Mouse (Mus musculus): Measurements from ENCODE around the gene Gprin2. TPM values are rescaled to one million over a fixed set of nuclear protein-coding genes. Genes with fewer than 3 reads are reported as not detected.

Gprin2 gene
- polyA plus RNA-seq, 1 experiment from 2014 or later, result 3.4 TPM

DNA sequence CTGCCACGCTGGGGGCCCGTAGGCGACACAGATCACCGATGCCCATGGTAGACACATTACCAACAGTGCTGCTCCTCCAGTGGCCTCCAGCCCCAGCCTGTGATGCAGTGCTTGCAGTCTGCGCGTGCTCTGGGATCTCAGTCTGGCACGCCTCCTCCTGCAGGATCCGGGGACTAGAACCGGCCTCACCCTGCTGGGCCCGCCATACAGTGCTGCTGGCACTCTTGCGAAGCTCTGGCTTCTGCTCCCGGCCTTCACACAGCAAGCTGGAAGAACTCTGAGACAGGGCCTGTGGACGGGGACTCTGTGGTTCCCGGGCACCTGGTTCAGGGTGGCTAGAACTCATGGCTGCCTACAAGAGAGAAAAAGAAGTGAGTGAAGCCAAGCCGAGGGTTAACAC is 6.0 kb downstream of the Gprin2 start:
- H3K27ac ChIP-seq, result no peak overlapping the region
- WGBS, result 82% methylated on average over 15 of the region's 15 CpGs
- no peaks in the 10 kb centered on the region; the same call in 1 of the 2 replicates for H3K27me3 ChIP-seq
- H3K36me3 ChIP-seq, result no peaks in the 10 kb centered on the region
- ATAC-seq (ENCODE audit: insufficient number of reproducible peaks, low FRiP score, low TSS enrichment, low read depth), result no peak
- no peaks in the 10 kb centered on the region for H3K9me3 ChIP-seq
- no peak overlapping the region for H3K4me3 ChIP-seq
- H3K9ac ChIP-seq, result no peak overlapping the region
- no peak overlapping the region for H3K4me2 ChIP-seq
- H3K4me1 ChIP-seq, result peaks cover 21% of the 10 kb centered on the region

DNA sequence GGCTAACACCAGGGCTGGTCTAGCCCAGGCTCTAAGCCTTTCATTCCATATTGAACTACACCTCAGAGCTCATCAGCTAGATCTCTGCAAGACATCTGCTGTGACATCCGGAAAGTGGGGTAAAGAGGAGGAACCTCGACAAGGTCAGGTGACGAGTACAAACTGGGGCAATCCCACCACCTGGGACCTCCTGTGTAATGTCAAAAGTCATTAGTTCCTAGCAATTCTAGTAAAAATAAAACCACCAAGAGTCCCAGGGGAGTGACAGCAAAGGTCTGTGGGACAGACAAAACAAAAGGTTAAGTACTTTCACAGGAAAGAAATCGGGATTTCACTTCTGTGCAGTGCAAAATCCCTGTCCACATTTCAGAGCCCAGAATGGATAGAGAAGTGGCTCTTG is 7.6 kb downstream of the Gprin2 start:
- no peak overlapping the region for H3K4me3 ChIP-seq
- WGBS, result 71% methylated on average over 4 of the region's 4 CpGs

DNA sequence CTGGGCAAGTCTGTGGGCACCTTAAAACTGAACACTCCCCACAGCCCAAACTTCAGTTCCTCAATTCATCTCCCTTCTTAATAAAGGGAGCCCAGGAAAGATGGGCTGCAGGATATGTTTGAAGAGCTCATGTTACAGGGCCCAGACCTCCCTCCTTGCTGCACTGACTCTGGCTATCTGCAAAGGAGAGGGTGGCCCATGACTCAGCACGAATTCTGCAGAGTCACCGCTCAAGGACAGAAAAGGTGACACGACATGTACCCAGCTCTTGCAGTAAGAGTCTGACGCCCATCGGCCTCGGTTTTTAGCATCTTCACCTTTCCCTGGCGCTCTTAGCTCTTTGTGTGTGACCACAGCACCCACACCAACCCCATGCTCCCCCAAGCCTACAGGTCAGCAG is 11.1 kb downstream of the Gprin2 start:
- ATAC-seq (ENCODE audit: insufficient number of reproducible peaks, low FRiP score, low TSS enrichment, low read depth), result no peak
- WGBS, result 71% methylated on average over 7 of the region's 7 CpGs
- Histone ChIP-seq H3K4me2 (no peak overlapping the region), H3K4me3 (no peak overlapping the region), H3K27ac (no peak overlapping the region), H3K9me3 (no peaks in the 10 kb centered on the region), H3K4me1 (no peaks in the 10 kb centered on the region; the same call in 1 of the 2 replicates), H3K9ac (no peak overlapping the region), H3K27me3 (no peaks in the 10 kb centered on the region), H3K36me3 (no peaks in the 10 kb centered on the region)

More for the DNA sequence above, 7.6 kb downstream of the Gprin2 start:
- H3K9ac ChIP-seq, result no peak overlapping the region
- ATAC-seq (ENCODE audit: insufficient number of reproducible peaks, low FRiP score, low TSS enrichment, low read depth), result no peak
- no peaks in the 10 kb centered on the region; the same call in 1 of the 2 replicates for H3K27me3 ChIP-seq
- H3K9me3 ChIP-seq, result no peaks in the 10 kb centered on the region
- H3K4me1 ChIP-seq, result peaks cover 15% of the 10 kb centered on the region
- no peaks in the 10 kb centered on the region for H3K36me3 ChIP-seq
- no peak overlapping the region for H3K4me2 ChIP-seq
- no peak overlapping the region for H3K27ac ChIP-seq

DNA sequence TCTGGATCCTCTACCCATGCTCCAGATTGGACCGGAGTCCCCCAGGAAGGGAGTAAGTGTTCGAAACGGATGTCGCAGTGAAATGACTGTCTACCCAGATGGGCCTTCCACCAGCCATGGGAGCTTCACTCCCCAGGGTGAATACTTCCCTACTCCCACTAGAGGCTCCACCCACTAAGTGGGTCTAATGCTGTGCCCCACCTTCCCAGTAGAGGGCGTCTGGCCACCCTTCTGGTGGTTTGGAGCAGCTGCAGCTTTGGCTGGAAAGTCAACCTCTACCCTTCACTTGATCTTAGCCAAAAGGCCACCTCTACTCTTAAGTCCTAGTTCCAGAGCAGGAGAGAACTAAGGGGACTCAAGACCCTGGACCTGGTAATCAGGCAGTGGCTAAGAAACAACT is 12.8 kb downstream of the Gprin2 start:
- no peaks in the 10 kb centered on the region for H3K27me3 ChIP-seq
- no peaks in the 10 kb centered on the region for H3K9me3 ChIP-seq
- H3K4me1 ChIP-seq, result no peaks in the 10 kb centered on the region; the same call in 1 of the 2 replicates
- H3K36me3 ChIP-seq, result no peaks in the 10 kb centered on the region
- H3K9ac ChIP-seq, result no peak overlapping the region
- no peak overlapping the region for H3K4me3 ChIP-seq
- H3K4me2 ChIP-seq, result no peak overlapping the region
- H3K27ac ChIP-seq, result no peak overlapping the region
- no peak for ATAC-seq (ENCODE audit: insufficient number of reproducible peaks, low FRiP score, low TSS enrichment, low read depth)
- 68% methylated on average over 5 of the region's 5 CpGs for WGBS

DNA sequence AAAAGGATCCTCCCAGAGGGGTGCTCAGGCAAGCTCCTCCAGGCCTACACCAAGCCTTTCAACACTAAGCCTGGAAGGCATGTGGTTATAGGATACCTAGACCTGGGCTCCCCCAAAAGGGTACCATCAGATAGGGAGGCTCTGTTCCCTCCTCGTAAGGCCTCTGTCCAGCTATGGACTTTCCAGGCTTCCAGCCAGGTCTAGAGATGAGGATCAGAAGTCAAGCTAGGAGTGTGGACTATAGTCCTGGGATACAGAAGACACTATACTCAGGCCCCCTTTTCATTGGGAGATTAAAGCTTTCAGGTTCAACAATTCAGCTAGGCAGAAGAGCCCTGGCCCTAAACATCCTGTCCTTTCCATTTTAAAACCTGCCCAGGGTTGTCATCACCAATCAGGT is 18.4 kb downstream of the Gprin2 start:
- H3K27ac ChIP-seq, result no peak overlapping the region
- no peak for ATAC-seq (ENCODE audit: insufficient number of reproducible peaks, low FRiP score, low TSS enrichment, low read depth)

DNA sequence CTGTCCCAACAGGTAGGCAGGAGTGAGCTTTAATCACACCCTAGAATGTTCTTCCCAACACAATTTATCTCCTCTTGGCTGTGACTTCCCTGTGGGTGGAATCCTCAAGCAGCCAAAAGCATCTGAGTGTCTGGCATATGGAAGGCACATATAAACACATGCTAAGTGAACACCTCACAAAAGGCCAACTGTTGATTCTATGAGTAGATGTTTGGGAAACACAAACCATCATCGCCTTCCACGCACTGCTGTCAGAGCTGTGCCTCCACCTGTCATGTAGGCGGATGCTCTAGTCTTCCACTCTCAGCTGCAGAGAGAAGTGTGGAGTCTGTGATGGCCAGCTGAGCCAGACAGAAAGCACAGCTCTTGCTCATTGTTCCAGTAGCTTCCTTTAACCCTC is 22.1 kb downstream of the Gprin2 start:
- H3K9me3 ChIP-seq, result no peaks in the 10 kb centered on the region
- H3K4me1 ChIP-seq, result no peaks in the 10 kb centered on the region
- no peak overlapping the region for H3K4me3 ChIP-seq
- H3K36me3 ChIP-seq, result no peaks in the 10 kb centered on the region
- no peak for ATAC-seq (ENCODE audit: insufficient number of reproducible peaks, low FRiP score, low TSS enrichment, low read depth)
- H3K27me3 ChIP-seq, result no peaks in the 10 kb centered on the region
- H3K4me2 ChIP-seq, result no peak overlapping the region
- H3K27ac ChIP-seq, result no peak overlapping the region
- WGBS, result 79% methylated on average over 3 of the region's 3 CpGs
- no peak overlapping the region for H3K9ac ChIP-seq

More for the DNA sequence above, 18.4 kb downstream of the Gprin2 start:
- Histone ChIP-seq H3K36me3 (no peaks in the 10 kb centered on the region), H3K4me1 (no peaks in the 10 kb centered on the region; the same call in 1 of the 2 replicates), H3K4me2 (no peak overlapping the region), H3K27me3 (no peaks in the 10 kb centered on the region), H3K9ac (no peak overlapping the region), H3K9me3 (no peaks in the 10 kb centered on the region), H3K4me3 (no peak overlapping the region)
- WGBS, result 81% methylated on average over 1 of the region's 1 CpGs

DNA sequence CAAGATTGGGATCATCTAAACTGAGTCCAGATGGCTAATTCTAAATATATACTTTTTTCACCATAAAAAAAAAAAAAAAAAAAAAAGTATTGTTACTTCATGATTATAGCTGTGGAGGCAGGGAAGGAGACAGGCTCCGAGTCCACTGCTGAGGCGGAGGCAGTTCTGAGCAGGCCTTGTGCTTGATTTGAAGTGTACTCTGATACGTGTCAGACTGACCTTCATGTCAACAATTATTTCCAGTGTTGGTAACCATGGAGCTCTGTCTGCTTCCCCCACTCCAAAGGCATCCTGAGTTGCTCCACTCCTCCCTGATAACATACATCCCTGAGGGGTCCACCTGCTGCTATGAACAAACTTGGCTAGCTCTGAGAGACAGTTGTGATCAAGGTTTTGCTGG is 30.3 kb downstream of the Gprin2 start:
- H3K9me3 ChIP-seq, result no peaks in the 10 kb centered on the region
- no peak overlapping the region for H3K4me2 ChIP-seq
- H3K27ac ChIP-seq, result no peak overlapping the region
- no peak for ATAC-seq (ENCODE audit: insufficient number of reproducible peaks, low FRiP score, low TSS enrichment, low read depth)
- WGBS, result 85% methylated on average over 3 of the region's 3 CpGs
- no peaks in the 10 kb centered on the region for H3K4me1 ChIP-seq
- H3K9ac ChIP-seq, result no peak overlapping the region
- H3K36me3 ChIP-seq, result no peaks in the 10 kb centered on the region
- H3K4me3 ChIP-seq, result no peak overlapping the region
- H3K27me3 ChIP-seq, result no peaks in the 10 kb centered on the region

DNA sequence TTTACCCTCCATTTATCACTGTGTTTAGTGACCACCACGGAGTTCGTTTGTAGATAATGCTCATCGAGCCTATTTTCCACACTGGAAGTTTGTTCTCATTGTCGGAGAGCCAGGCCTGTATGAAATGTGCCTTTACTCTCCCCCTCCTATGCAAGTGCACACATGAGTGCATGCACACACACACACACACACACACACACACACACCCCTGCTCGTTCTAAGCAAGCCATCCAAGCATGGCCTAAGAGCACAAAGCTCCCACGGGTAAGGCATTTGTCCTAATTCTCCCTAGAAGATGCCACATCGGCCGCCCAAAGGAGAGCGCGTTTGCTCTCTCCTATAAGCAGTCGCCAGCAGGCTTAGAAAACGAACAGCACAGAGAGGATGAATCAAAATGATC is 45.7 kb downstream of the Gprin2 start:
- Histone ChIP-seq H3K9ac (no peak overlapping the region), H3K4me1 (peaks cover 10% of the 10 kb centered on the region), H3K27ac (no peak overlapping the region), H3K4me3 (no peak overlapping the region), H3K4me2 (no peak overlapping the region), H3K36me3 (no peaks in the 10 kb centered on the region), H3K9me3 (no peaks in the 10 kb centered on the region), H3K27me3 (no peaks in the 10 kb centered on the region)
- ATAC-seq (ENCODE audit: insufficient number of reproducible peaks, low FRiP score, low TSS enrichment, low read depth), result no peak
- 81% methylated on average over 12 of the region's 12 CpGs for WGBS

DNA sequence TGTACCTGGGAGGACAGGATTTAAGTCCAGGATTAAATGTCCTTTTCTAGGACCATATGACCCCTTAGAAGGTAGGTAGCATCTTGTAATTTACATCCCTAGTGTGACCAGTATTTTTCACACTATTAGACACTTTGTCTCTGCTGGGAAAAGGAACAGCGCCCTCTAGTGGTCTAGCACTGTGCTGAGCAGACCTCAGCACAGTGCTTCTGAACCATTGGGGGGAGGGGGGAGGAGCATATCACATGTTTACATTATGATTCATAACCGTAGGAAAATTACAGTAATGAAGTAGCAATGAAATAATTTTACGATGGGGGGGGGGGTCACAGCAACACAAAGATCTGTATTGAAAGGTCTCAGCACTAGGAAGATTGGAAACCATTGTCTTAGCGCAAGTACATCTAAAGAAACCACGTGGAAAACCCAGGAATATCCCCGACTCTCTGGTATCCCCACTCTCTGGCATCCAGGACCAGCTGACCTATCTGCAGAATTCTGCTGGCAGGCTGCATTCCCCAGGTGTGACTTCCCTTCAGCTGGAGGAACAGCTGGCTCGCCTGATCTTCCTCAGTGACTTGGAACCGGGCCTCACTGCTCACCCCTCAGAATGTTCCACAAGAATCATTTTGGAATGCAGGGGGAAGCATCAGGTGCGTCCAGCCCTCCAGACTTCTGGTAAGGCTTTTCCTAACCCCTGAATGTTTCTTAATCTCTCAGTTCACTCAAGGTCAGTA is 46.7 kb downstream of the Gprin2 start:
- Histone ChIP-seq H3K9me3 (no peaks in the 10 kb centered on the region), H3K36me3 (no peaks in the 10 kb centered on the region), H3K9ac (no peak overlapping the region), H3K4me1 (peaks cover 10% of the 10 kb centered on the region), H3K4me2 (no peak overlapping the region), H3K27me3 (no peaks in the 10 kb centered on the region), H3K4me3 (no peak overlapping the region), H3K27ac (no peak overlapping the region)
- ATAC-seq (ENCODE audit: insufficient number of reproducible peaks, low FRiP score, low TSS enrichment, low read depth), result no peak
- 41% methylated on average over 9 of the region's 9 CpGs for WGBS

DNA sequence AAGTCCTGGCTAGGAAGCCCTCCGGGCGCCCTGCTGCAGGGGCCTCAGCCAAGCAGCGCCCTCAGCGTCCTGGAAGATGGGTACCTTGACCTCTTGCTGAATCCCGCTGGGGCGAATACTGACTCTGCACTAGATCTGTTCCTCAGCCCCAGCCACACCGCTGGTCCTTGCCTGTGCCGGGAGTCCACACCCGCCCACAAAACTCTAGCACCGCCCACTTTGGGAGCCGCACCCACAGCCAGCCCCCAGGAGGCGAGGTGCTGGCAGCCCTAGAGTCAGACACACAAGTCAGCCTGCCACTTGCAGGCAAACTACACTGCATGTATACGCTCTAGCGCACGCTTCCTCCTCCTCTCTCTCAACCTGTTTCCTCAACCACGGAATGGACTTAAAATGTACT is 49.1 kb downstream of the Gprin2 start, which contains the start of gene Npy4r:
Gene Npy4r, minus strand, starts transcription at position 148 of the 400 bp plus-strand sequence.
- Histone ChIP-seq H3K4me1 (peaks cover 10% of the 10 kb centered on the region), H3K9me3 (no peaks in the 10 kb centered on the region), H3K4me2 (peak within 1 kb of the TSS; percentile 40), H3K9ac (no peak within 1 kb of the TSS), H3K27ac (no peak within 1 kb of the TSS), H3K36me3 (no peaks in the 10 kb centered on the region), H3K4me3 (no peak within 1 kb of the TSS), H3K27me3 (no peaks in the 10 kb centered on the region)
- ATAC-seq (ENCODE audit: insufficient number of reproducible peaks, low FRiP score, low TSS enrichment, low read depth), result peak; percentile 49; the same call in 1 of the 2 replicates
- 15% methylated on average over 16 of the region's 16 CpGs for WGBS

DNA sequence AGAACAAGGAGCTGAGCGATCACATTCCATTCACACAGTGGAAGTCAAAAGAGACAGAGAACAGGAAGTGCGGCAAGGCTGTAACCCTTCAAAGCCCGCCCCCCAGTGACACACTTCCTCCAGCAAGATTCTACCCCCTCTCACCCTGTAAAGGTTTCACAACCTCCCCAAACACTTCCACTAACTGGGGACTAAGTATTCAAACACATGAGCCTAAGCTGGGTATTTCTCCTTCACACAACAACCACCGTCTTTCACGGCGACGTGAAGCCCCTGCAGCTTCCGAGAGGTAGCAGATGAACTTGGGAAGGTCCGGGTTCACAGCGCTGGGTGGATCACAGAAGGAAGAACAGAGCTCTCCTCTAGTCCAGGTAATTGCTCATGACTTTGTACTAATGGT is 58.5 kb downstream of the Gprin2 start:
- Histone ChIP-seq H3K9ac (no peak overlapping the region), H3K4me2 (no peak overlapping the region), H3K9me3 (no peaks in the 10 kb centered on the region), H3K27ac (no peak overlapping the region), H3K27me3 (no peaks in the 10 kb centered on the region), H3K4me3 (no peak overlapping the region), H3K36me3 (no peaks in the 10 kb centered on the region), H3K4me1 (no peaks in the 10 kb centered on the region)
- 89% methylated on average over 10 of the region's 10 CpGs for WGBS
- no peak for ATAC-seq (ENCODE audit: insufficient number of reproducible peaks, low FRiP score, low TSS enrichment, low read depth)

DNA sequence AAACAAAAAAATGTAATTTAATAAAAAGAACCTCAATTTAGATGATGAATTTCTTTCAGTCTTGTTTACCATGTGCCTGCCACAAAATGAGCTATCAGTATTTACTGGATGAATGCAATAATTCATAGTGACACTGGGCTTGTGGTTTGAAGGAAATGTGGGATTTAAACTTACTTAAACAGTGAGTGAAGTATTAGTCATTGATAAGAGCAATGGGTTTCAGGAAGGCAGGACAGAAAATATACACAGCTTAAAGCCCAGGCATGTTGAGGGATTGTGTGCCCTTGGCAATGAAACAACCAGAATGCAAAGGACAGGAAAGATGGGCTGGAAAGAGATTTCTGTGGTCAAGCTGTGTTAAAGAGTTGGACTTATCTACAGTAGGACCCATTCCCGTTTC is 59.1 kb downstream of the Gprin2 start:
- Histone ChIP-seq H3K9ac (no peak overlapping the region), H3K9me3 (no peaks in the 10 kb centered on the region), H3K4me2 (no peak overlapping the region), H3K4me3 (no peak overlapping the region), H3K27me3 (no peaks in the 10 kb centered on the region), H3K27ac (no peak overlapping the region), H3K4me1 (no peaks in the 10 kb centered on the region), H3K36me3 (no peaks in the 10 kb centered on the region)
- WGBS, result 74% methylated on average over 1 of the region's 1 CpGs
- no peak for ATAC-seq (ENCODE audit: insufficient number of reproducible peaks, low FRiP score, low TSS enrichment, low read depth)
